Mouse (Mus musculus): ENCODE results near the gene Inmt.

The Inmt gene

DNA sequence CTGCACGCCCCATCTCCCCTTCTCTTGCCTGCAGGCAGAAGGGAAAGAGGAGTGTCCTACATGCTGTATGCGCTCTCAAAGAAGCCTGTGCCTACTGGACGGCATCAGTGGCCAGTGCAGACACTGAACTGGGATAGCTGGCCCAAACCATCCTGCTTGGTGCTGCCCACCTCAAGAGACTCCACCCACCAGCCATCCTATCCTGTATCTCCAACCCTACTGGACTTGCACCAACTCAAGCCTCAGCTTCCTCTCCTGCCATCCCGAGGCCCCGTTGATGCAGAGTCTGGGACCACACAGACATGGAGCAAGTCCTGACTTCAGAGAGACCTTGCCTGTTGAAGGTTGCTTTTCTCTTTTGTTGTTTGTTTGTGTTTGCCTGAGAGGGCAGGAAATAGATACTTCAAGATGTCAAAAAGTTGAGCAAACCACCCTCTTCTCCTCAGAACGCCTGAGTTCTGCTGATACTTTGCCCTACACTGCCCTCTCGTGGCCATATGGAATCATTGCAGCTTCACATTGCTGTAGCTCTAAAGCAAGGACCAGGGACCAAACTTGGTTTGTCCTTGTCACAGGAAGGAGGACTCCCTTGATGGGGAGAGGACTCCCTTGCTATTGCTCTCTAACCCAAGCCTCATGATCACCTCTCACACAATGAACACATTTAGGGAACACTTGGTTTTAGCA, 7.9 kb downstream of the Inmt start:
- peak; percentile 63 to 69 for DNase-seq

DNA sequence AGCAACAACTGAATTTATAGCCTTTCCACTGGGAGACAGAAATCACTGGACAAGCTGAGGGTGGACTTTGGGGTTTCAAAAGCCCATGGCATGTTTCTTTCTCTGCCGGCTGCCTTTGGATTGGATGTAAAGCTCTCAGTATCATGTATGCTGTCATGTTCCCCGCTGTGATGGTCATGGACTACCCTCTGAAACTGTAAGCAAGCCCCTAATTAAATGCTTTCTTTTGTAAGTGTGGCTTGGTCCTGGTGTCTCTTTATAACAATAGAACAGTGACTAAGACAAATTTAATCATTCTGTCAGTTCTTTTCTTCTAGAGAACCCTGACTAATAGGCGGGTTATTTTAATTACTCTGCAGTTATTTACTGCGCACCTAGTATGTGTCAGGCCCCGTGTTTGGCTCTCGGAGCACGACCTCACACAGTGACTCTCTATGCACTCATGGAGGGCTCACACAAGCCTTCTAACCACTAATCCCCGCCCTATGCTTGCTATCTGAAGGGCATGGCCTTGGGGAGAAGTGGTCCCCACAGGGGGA, 11.7 kb downstream of the Inmt start:
- no peak for DNase-seq

DNA sequence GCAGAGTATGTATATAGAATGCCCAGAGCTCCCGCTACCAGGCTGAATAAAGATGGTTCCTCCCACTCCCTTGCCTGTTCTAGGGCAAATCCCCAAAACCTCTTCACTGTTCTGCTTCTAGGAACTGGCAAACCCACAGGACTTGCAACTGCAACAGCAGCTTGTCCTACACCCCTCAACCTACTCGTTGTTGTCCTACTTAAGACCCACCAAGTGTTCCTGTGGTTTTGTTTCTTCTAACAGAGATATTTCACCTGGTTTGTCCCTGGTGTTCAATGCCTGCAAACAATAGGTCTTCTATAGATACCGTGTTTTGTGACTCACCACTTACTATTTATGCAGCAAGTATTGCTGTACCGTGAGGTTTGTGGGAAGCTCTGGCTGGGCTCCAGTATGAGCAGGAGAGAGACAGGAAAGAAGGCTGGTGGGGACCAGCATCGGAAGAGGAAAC, 13.5 kb downstream of the Inmt start:
- DNase-seq = no peak

DNA sequence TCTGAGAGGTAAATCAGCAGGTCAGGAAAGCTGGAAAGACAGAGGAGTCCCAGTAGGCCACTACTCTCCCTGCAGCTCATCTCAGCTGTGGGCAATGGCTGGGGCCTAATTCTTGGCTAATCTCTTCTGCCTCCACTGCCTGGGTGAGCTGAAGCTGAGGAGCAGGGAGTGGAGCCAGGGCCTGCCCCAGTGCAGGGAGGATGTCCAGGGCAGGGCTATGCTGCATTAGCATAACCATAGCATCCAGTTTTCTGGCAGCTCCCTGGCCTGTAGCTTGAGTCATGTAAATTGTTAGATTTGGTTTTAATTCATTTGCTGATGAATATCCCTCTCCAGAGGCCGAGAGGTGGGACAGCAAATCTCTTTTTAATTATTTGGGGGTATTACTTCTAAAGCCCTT, 15.6 kb downstream of the Inmt start:
- DNase-seq = no peak

DNA sequence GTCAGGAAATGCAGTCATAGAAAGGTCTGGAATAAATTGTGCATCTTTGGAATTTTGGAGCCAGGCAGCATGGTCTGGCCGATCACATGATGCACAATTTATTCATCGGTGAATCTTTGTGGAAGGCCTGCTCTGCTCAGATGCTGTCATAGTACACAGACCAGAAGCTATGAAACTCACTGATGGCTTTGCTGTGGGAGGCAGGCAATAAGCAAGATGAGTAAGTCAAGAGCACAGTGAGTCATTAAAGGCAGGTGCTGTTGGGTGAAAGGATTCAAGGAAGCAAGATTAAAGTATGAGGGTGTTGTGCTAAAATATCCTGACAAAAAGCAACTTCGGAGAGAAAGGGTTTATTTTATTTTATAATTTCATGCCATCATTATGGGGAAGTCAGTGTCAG, 22.6 kb downstream of the Inmt start:
- DNase-seq = no peak

DNA sequence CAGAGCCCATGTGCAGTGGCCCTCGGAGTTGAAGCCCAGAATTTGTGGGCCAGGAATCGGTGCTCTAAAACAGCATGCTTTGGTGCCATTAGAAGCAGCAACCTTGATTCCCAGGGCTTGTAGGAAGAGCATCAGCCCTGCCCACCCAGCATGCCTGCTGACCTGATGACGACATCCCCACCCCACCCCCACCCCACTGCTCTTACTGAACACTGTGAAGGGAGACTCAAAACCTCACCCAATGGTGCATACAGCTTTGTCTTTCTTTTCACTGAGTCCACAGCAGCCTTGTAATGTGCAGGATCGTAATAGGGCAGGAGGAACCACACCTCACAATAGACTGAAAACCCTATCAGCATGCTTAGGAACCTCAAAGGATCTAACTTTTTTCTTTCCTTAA, 28.7 kb downstream of the Inmt start:
- no peak for DNase-seq

DNA sequence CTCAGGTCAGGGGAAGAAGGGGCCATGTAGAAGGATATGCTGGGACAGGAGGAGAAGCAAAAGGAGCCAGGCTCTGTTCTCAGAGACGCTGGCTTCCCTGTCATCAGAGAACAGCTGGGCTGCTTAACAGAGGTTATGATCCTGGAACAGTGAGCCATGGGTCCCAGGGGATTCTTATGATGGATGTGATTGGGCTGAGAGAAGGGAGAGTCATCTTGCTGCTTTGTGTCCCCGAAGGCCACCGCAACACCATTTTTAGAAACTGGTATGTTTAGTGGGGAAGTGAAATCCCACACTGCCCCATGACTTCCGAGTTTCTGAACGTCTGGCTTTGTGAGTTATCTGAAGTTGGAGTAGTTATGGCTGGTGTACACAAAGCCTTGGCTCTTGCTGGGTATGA, 29.6 kb downstream of the Inmt start:
- DNase-seq = no peak

DNA sequence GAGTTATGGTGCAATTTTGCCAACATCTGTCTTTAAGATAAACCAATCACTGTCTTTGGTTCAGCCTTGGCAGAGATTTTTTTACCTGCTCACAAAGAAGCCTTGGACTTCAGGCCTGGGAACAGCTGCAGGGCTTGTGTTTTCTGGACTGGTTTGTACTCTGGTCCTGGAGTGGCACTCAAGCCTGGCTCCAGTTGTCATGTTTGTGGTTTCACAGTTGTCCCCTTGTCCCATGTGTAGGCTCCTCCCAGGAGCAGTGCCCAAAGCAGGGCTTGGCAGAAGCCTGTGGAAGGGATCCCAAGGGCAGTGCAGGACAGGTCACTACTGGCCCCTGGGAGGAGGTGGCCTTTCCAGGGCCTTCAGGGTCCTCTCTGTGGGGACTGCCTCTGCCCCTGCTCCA, 36.5 kb downstream of the Inmt start:
- no peak for DNase-seq

DNA sequence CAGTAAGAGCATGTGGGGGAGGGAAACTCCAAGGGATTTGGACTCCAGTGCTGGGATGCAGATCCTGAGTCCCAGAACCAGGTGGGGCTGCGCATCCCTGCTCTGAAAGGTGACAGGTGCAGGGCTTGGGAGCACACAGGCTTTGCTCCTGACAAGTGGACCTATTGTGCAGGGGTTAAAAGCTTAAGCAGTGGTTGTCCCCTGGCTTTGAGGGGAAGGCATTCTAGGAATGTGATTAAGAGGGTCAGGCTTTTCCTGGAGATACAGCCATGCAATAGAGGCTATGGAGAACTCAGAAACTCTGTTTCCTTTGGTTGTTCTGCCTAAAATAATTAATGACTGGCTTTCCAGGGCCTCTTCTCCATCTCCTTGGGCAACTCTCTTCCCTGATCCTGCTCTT, 41.4 kb downstream of the Inmt start:
- DNase-seq = no peak

DNA sequence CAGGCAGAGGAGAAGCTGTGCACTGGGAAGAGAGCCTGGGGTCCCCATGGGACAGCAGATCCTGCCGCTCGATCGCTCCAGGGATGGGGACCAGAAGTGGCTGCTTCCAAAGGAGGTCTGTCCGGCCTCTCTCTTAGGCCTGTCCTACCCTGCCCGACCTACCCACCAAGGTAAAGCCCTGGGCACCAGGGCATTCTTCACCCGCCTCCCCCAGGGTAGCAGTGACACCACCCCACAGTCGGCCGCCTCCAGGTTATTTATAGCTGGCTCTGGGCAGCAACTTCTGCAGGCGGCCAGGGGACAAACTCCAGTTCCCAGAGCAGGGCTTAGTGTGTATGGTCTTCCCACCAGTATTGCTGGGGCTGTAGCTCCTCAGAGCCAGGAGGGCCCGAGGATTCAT, 42.0 kb downstream of the Inmt start, which contains the start of gene Crhr2:
Gene Crhr2 (minus strand): TSS at position 223 of the 400 bp plus-strand sequence.
- no peak for DNase-seq

DNA sequence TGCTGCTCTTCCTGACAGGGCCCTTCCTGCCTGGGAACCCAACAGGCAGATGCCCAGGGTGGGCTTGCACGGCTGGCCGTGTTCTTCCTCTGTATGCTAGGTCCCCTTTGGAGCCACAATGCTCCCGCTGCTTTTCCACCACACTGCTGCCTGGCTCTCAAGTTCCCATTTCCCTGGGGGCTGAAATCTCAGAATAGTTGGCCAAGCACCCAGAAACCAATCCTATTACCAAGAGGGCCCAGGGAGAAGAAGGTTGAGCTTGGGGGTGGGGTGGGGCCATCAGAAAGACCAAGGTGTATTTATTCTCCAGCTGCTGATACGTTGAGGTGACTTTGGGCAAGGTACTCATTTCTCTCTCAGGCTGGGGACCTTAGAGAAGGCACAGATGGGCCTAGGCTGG, 43.5 kb downstream of the Inmt start:
- no peak for DNase-seq

DNA sequence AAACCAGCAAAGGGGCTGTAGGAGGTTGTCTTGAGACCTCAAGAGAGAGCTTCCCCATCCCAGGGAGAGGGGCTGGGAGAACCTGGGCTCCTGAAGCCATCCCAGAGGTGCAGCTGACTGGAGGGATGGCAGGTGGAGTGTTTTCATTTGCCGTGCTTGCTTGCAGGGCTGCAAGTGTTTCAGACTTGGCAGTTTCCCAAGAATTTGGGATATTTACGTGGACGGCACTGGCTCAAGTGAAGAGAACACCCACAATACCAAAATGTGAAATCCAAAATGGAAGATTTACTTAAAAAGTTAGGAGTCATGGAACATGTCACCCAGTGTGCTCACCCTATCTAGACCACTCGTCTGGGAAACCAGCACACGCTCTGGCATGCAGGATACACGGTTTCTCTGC, 44.2 kb downstream of the Inmt start:
- DNase-seq = no peak

DNA sequence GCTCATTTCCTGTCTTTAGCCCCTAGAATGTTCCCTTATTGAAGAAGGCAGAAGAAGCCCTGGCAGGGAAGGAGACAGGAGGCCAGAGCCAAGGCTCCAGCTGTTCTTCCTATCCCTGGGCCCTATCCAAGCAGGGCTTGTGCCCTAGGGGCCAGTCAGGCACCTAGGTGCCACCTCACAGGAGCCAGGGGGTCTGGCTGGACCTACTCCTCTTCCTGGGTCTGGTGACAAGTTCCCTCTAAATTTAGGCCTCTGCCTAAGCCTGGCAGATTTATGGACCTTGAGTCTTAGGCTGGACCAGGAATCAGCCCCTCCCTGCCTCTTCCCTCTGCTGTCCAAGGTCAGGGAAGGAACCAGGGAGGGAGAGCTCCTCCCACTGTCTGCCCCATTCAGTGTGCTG, 46.5 kb downstream of the Inmt start:
- DNase-seq = no peak

DNA sequence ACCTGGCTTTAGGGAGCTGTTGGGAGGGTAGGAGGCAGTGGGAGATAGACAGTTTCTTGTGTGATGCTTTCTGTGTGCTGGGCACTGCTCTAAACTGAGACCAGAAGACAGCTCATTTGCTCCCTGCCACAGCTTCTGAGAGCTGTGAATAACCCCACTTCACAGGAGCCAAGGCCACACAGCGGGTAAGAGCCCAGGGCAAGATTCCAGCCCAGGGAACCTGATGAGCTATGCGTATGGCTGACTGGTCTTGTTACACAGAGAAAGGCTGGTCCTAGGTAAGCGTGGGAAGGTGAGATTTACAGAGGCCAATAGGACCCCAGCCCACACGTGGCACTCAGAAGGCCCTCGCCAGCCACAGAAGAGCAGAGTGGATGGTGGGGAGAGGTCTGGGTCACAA, 48.3 kb downstream of the Inmt start:
- DNase-seq = no peak

DNA sequence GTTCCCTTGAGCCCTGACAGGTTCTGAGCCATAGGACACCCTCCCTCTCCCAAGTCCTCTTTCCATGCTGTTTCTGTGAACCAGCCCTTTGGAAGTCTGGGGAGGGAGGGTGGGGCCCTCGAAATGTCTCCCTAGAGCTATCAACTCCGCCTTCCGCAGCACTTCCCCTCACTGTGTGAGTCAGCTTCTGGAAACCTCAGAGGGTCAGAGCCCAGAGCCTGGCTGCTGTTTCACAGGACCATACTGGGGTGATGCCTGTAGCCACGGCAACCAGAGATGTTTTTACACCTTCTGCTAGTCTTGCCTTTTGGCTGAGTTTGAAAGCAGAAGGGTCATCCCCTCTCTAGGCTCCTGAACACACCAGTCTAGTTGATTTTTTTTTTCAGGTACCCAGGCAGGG, 51.8 kb downstream of the Inmt start:
- peak in 1 of 2 experiments; percentile 13 for DNase-seq

Measured in lung, adult 18-20 months (tissue).